Mouse (Mus musculus): ENCODE results near the gene Ccnb3.
"Not testable (repeated sequence)": the region's sequence is repeated elsewhere in the genome, so short reads cannot be mapped to it uniquely, and the experiment has no call there.

The Ccnb3 gene

DNA sequence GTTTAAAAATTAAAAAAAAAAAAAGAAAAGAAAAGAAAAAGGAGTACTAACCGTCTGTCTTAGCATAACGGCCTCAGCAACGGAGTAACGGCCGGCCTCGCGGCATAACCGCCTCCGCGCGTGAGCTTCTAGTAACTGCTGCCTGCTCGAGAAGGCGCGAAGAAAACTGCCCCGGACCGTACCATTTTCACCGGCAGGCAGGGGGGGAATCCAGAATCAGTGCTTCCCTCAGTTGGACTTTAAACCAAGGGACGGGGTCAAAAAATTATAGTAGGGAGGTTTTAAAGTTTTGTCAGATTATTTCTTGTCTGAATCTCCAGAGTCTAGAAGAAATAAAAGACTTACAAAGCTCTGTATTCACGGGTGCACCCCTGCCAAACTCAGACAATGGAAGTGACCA, at the start of gene Ccnb3:
Gene Ccnb3 (minus strand): TSS at position 101 of the 400 bp plus-strand sequence.
- no peak for DNase-seq (ENCODE audit: low spot score)

DNA sequence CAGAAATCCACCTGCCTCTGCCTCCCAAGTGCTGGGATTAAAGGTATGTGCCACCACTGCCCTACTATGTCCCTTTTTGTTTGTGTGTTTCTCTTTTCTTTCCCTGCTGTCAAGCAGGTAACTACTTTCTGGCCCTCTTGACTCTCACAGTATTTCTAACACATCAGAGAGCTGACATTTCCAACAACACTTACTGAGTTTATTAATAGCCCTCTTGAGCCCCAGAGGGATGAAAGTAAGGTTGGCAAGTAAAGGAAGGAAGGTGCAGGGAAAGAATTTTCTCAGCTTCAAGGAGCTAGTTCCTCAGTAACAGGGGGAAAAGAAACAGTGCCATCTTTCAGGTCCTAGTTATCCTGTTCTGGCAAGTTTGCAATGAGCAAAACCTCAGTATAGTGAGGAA, 48.9 kb upstream of the Ccnb3 start:
- no peak for DNase-seq (ENCODE audit: low spot score)

DNA sequence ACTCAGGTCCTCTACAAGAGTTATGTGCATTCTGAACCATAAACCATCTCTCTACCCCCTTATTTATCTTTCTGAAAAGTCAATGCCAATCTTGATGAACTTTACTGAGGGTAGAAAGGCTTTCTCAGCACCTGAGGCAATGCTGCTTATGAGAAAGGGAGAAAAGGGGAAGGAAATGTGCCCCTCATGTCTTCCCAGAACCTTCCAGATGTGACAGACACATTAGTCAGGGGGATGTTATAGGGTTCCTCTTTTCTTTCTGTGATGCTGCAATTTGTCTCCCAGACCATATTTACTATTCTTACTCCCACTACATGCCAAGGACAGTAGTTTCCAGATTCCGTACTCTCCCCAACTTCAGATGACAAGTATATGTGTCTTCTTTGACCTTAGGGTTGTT, 44.5 kb upstream of the Ccnb3 start:
- no peak for DNase-seq (ENCODE audit: low spot score)

DNA sequence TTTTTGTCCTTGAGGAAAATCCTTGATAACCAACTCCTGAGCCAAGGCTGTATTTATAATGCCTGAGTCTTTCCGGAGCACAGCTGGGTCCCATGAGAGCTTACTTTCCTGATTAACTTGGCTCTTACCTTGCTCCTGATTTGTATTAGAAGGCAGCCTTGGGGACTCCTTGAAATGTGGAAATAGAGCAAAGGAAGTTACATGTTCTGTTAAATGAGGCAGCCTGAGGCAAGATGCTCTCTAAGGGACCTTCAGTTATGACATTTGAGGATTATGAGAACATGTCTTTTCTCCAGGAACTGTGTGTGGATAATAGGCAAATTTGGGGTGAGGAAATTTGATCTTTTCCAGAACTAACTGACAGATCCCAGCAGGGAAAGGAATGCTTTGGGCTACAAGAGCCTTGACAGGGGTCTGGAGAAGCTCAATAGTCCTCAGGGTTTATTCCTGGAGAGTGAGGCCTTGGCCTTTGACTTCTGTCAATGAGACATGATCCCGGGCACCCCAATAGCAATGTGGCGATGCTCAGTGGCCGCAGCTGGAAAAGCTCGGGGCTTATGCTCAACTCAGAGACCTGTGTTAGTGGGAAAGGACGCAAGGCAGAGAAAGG, 38.5 kb upstream of the Ccnb3 start:
- DNase-seq (ENCODE audit: low spot score), result no peak

DNA sequence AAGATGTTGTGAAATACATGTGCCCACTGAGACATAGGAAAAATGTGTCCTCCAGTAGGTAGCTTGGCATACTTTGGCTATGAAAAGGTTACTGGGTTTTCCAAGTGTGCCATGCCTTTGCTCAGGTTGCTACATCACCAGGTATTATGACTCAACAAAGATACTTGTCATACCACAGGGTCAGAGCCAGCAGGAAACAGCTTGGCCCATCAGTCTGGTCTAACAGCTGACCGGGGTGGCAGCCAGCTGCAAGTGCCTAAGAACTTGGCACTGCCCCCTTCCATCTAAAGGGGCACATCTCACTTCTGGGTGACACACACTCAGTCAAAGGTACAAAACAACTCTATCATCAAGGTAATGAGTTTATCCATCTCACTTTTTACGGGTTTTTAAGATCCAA, 26.6 kb upstream of the Ccnb3 start:
- DNase-seq (ENCODE audit: low spot score), result no peak

DNA sequence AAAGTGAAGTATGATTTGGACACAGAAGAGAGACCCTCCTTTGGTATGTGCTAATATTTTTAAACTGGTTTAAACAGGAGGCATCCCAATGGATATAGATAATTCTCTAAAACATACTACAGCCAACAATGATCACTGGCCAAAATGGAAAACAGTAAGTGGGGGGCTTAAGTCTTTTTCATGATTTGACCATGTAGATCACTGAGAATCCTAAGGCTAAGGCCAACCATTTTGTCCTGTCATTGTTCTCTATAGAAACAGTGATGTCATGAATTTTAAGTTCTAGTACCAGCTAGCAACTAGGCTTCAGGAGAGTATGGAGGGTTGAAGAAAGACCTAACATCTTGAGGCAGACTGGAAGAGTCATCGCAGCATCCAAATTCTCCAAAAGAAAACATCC, 25.8 kb upstream of the Ccnb3 start, which contains the start of gene Akap4:
Gene Akap4 (plus strand): TSS at position 301 of the 400 bp plus-strand sequence.
- DNase-seq (ENCODE audit: low spot score), result no peak

DNA sequence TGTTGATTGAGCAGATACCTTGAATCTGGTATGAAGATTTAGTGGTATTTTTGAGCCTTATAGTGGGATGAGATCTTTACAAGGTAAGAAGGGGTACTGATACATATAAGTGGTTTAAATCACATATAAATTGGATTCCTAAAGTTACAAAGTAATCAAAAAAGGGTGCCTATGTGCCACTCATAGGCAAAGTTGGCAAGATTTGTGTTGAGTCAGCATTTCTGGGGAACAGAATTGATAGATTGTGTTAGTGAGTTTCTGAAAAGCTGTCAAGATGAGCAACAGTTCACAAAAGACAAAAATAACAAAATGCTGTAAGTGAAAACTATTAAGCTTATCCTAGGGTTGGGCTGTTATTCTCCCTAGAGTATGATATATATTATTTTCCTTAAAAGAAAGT, 22.7 kb upstream of the Ccnb3 start:
- DNase-seq (ENCODE audit: low spot score), result no peak

DNA sequence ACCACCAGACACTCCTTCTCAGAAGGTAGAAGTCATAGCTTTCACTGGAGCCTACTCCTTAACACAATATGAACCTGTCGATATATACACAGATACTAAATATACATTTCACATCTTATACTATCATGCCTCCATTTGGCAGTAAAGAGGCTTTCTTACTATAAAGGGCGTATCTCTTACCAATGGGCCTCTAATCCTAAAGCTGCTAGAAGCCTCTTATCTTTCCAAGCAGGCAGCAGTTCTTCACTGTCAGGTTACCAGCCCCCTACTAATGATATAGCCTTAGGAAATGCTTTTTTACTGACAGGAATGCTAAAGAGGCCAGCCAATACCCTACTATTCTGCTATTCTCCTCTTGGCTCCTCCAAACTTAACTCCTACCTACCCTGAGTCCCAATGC, 16.2 kb upstream of the Ccnb3 start:
- no peak for DNase-seq (ENCODE audit: low spot score)

DNA sequence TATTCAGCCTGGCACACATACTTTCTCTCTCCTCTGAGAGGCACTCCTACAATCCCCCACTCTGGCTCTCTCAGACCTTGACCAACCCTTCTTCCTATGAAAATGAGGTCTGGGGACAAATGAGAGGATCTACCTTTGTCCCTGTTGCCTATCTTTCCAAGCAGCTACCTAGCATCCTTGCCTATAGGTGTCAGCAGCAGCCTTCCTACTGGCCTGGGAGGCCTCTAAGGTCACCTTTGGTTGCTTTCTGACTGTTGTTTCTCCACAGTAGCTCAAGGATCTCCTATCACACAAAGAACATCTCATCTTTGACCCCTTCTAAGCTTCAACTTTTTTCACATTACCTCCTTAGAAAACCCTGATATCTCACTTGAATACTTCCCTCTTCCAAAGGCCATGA, 15.6 kb upstream of the Ccnb3 start:
- DNase-seq (ENCODE audit: low spot score), result no peak

DNA sequence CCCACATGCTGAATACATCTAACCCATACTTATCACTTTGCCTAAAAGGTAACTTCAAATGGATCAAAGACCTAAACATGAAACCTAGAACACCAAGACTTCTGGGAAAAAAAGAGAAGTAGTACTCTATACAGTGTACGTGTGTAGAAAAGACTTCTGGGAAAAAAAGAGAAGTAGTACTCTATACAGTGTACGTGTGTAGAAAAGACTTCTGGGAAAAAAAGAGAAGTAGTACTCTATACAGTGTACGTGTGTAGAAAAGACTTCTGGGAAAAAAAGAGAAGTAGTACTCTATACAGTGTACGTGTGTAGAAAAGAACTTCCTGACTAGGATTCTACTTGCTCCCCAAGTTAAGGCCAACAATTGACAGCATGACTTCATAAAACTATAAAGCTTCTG, 57.5 kb downstream of the Ccnb3 start:
- not testable (repeated sequence) for DNase-seq (ENCODE audit: low spot score)

DNA sequence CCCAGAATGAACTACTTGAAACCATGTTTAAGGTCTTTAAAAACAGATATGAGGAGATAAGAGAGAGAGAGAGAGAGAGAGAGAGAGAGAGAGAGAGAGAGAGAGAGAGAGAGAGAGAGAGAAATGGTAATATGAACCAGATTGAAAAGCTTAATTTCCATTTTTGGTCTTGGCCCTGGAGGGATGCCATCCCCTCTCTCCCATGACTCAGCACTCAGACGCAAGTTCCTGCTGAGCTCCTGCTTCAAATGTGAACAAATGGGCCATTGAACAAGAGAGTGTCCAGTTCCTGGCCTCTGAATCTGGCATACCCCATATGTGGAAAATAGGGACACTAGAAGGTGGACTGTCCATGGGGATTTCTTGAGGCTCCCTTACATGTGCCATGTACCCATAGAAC, 69.5 kb downstream of the Ccnb3 start:
- DNase-seq (ENCODE audit: low spot score), result no peak

DNA sequence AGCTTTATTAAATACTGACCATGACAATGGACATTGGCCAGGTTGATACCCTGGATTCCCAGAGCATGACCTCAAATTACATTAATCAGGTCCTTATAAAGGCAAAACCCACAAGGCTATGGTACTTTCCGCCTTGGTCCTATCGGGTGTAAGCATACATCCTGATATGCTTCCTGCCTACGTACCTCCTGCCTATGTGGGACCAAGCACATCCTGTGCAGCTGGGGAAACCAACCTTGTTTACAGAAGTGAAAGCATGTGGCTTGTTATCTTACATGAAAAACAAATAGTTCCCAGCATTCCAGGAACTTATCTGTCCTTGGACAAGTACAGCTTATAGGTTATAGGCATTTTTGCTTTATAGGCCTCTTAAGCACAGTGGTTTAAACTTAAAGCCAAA, 72.8 kb downstream of the Ccnb3 start:
- no peak for DNase-seq (ENCODE audit: low spot score)
